In genomic region chr14:46258551-46258950, GRCm38 (mm10) we compare ENCODE assay signal across 24 mouse cellular contexts.
"Had no signal": no experiment of that assay in that cellular context is flagged by ENCODE, and none has a peak within 500 bp of the region (broad histone marks: within the 10 kb centered on the region; RNA-seq: fewer than 3 reads in every experiment).

No protein-coding gene starts in this region.

- H3K9me3 ChIP-seq: limb, embryonic 12.5 days; limb, embryonic 15.5 days; liver, embryonic 12.5 days; liver, embryonic 15.5 days; lung, embryonic 15.5 days; megakaryocyte, embryonic 14.5 days; midbrain, embryonic 10.5 days; midbrain, embryonic 15.5 days; neural tube, embryonic 12.5 days; neural tube, embryonic 15.5 days had no signal

- H3K9ac ChIP-seq: hindbrain, embryonic 14.5 days; limb, embryonic 12.5 days; limb, embryonic 15.5 days; liver, embryonic 12.5 days; liver, embryonic 15.5 days; lung, embryonic 15.5 days; midbrain, embryonic 15.5 days; neural tube, embryonic 12.5 days; neural tube, embryonic 15.5 days had no signal

- DNase-seq: left cerebral cortex, postnatal 4 days; lung, postnatal 10 days; lung, postnatal 36 days; right cerebral cortex, adult 18-20 months; right cerebral cortex, postnatal 14 days; right cerebral cortex, postnatal 4 days; thymus, adult 2 months; thymus, postnatal 14 days; thymus, postnatal 4 days had no signal

- H3K36me3 ChIP-seq: limb, embryonic 12.5 days; limb, embryonic 15.5 days; liver, embryonic 12.5 days; liver, embryonic 15.5 days; lung, embryonic 15.5 days; midbrain, embryonic 10.5 days; midbrain, embryonic 15.5 days; neural tube, embryonic 12.5 days; neural tube, embryonic 15.5 days had no signal

- H3K4me3 ChIP-seq: limb, embryonic 12.5 days; limb, embryonic 15.5 days; liver, embryonic 12.5 days; liver, embryonic 15.5 days; lung, embryonic 15.5 days; megakaryocyte, embryonic 14.5 days; midbrain, embryonic 10.5 days; midbrain, embryonic 15.5 days; neural tube, embryonic 12.5 days; neural tube, embryonic 15.5 days had no signal

- H3K27ac ChIP-seq: hindbrain, embryonic 14.5 days; hindbrain, postnatal 0 days; limb, embryonic 12.5 days; limb, embryonic 15.5 days; liver, embryonic 12.5 days; liver, embryonic 15.5 days; lung, embryonic 15.5 days; midbrain, embryonic 10.5 days; midbrain, embryonic 15.5 days; neural tube, embryonic 12.5 days; neural tube, embryonic 15.5 days; stomach, postnatal 0 days had no signal

- H3K27me3 ChIP-seq: limb, embryonic 12.5 days; limb, embryonic 15.5 days; liver, embryonic 12.5 days; liver, embryonic 15.5 days; lung, embryonic 15.5 days; megakaryocyte, embryonic 14.5 days; midbrain, embryonic 15.5 days; neural tube, embryonic 12.5 days; neural tube, embryonic 15.5 days had no signal

- ATAC-seq: hindbrain, postnatal 0 days; inflammation-experienced regulatory T-cells, adult 6 months; intestine, embryonic 16.5 days; liver, embryonic 12.5 days; midbrain, embryonic 15.5 days had no signal

- H3K4me1 ChIP-seq: limb, embryonic 15.5 days; liver, embryonic 12.5 days; liver, embryonic 15.5 days; megakaryocyte, embryonic 14.5 days; midbrain, embryonic 15.5 days; neural tube, embryonic 12.5 days; neural tube, embryonic 15.5 days had no signal

- H3K4me2 ChIP-seq: hindbrain, embryonic 14.5 days; limb, embryonic 12.5 days; limb, embryonic 15.5 days; liver, embryonic 12.5 days; liver, embryonic 15.5 days; lung, embryonic 15.5 days; midbrain, embryonic 15.5 days; neural tube, embryonic 12.5 days; neural tube, embryonic 15.5 days had no signal
